Mouse (Mus musculus): ENCODE measurements around the gene Kif1c.

Kif1c gene

DNA sequence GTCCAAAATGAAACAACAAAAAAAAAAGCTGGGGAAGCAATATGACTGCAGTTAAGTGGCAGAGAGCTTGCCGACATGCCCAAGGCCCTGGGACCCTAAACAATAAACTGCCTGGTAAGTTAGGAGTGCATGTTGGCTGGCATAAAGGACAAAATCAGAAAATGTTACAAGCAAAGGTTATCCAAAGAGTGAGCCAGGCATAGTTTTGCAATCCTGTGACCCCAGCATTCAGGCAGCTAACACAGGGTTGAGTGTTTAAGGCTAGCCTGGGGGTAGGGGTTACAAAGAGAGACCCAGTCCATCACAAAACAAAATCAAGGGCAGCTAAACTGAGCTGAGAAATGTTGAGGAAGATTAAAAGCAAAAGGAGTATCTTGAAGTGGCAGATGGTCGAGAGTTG is 1.3 kb upstream of the Kif1c start:
- DNase-seq, result no peak

DNA sequence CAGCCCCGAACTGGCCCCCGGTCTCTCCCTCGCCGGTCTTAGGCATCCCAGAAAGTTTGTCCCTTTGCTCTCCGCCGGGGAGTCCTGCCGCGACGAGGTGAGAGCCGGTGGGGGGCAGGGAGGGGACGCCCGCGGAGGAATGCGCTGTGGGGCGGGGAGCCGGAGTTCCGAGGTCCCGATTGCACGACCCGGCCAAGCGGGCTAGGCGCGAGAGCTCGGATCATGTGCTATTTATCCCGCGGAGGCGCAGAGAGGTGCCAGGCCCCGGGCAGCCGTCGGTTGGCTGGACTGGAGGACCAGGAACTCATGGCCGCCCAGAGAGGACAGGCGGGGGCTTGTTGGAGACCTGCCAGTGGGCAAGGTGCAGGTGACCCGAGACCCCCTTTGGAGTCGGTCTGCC is 265 bp downstream of the Kif1c start:
- DNase-seq, result peak; percentile 70

DNA sequence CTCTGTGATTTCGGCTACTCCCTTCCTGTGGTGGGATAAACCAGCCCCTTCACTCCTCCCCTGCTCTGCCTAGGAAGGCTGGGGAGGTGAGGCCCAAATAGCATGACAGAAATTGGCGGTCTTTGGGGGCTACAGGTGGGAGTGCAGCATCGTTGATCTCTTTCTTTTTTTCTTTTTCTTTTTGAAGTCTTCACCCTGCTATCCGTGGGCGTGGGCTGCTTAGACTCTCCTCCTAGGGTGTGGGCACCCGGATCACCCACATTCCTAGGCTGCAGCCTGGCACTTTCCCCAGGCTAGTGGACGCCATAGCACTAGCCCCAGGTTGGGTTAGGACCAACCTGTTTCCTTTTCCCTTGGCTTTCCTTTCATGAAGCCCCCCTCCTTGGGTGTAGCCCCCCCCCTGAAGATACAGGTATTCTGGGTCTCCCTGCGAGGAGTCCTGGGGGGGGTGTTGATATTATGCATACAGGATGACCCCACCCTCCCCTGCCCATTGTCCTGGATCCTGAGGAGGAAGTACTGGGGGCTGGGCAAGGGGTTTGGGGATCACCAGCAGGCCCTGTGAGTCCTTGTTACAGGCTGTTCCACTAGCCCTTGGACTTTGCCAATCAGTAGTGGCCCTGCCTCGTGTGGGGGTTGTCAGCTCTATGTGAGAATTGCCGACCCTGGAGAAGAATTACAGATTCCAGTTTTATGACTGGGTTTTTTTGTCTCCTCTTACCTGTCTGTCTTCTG is 1.0 kb downstream of the Kif1c start:
- no peak for DNase-seq

DNA sequence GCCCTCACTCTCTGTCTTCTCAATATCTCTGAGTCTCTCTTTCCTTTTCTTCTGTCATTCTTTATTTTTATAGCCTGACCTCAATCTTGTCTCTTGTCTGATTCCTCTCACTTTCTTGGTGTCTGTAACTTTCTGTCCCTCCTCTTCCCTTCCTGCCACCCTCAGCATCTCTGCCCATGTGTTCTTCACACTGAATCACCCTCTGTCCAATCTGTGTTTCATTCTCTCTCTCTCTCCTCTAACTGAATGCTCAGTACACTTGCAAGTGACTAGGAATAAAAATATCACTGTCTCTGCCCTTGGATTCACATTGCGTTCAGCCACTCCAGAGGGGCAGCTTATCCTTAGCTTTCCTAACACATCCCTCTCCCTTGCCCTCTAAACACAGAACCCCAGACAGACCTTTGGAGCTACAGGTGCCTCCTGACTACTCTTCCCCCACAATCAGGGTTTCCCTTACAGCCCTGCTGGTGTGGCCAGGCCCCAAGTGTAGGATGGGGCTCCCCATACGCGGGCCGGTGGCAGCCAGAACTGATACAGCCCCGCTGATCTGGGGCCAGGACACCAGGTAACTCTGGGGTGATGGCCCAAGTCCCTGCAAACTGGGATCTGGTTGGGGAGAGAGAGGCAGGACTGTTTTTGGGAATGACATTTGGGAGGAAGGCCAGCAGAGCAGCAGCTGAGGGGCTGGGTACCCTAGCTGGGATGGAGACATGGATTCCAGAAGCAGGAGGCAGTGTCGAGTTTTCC is 1.8 kb downstream of the Kif1c start:
- DNase-seq, result no peak

DNA sequence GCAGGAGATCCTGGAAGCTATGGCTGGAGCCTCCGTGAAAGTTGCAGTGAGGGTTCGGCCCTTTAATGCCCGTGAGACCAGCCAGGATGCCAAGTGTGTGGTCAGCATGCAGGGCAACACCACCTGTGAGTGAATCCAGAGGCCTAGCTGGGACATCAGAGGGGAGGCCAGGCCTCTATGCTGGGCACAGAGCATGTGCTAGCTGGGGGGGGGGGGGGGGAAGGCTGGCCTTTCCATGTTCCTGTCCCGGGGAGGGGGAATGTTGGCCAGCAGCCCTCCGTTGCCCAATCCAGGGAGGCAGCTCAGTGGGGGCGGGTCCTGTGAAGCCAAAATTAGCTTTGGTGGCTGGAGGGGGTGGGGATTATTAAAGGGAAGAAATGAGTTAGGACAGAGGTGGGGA is 2.4 kb downstream of the Kif1c start:
- DNase-seq, result no peak

DNA sequence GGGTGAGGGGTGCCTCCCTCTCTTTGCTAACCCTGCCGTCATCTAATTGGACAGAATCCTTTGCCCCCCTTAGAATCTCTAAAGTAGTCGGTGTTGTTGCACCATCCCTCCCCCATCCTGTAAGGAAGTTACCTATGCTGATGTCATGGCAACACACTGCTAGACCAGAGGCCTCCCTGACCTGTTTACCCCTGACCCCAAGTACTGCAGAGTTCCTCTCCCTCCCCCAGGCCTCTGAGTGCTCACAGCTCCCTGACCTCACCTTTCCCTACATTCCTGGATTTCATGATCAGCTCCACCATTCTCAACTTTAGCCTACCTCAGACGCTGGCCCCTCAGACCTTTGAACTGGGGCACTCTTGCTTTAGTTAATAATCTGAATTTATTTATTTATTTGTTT is 5.8 kb downstream of the Kif1c start:
- no peak for DNase-seq

DNA sequence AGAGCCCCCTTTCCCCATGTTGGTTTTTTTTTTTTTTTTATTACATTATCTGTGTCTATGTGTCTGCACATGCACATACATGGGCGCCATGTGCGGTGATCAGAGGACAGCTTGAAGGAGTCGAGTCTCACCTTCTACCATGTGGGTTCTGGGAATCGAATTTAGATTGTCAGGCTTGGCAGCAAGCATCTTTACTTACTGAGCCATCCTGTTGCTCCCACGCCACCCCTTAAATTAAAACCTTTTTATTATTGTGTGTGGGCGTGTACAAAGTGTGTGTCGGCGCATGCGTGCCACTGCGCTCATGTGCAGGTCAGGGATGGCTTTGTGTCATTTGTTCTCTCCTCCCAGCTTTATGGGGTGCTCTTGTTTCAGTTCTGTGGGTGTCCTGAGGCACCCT is 10.7 kb downstream of the Kif1c start:
- no peak for DNase-seq

DNA sequence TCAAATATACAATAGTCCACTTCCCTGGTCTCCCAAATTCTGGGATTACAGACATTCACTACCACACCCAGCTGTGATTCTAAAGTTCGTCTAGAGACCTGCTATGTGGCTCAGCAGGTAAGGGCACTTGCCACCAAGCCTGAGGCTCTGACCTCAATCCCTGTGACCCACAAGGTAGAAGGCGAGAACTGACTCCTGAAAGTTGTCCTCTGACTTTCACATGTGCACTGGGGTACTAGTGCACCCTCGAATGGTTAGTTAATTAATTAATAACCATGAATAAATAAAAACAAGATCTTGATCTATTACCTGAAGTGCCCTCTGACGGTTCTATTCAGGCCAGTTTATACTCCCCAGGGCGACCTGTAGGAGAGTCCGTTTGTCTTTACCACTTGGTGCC is 12.9 kb downstream of the Kif1c start:
- no peak for DNase-seq

DNA sequence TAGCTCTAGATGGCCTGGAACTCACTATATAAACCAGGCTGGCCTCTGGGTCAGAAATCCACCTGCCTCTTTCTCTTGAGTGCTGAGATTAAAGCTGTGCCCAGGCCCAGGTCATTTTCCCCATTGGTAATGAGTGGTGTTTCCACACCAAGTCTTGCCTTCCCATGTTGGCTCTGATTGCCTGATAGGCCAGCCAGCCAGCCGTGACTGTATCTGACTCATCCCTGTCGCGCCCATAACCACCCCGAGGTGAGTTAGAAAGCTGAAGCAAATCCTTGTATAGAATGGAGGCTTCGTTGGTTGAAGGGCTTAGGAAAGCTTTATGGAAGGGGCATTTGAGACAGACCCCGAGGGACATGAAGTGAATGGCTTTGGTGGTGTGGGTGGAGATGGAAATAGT is 15.5 kb downstream of the Kif1c start:
- DNase-seq, result no peak

DNA sequence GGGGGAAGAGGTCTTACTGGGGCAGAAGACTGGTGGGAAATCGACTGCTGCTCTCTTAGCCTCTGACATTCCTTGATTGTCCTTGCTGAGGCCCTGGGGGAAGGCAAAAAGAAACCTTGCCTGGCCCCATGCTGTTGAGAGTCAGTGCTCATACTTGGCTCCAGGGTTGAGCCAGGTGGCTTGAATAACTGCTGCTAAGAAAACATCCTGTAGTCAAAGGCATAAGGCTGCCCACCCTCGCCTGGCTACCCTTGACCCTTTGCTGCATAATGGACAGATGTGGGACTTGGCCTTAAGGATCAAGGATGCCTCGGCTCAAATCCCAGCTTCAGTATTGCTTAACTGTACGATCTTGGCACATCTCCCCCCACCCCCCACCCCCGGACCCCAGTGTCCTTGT is 18.1 kb downstream of the Kif1c start:
- DNase-seq, result no peak

DNA sequence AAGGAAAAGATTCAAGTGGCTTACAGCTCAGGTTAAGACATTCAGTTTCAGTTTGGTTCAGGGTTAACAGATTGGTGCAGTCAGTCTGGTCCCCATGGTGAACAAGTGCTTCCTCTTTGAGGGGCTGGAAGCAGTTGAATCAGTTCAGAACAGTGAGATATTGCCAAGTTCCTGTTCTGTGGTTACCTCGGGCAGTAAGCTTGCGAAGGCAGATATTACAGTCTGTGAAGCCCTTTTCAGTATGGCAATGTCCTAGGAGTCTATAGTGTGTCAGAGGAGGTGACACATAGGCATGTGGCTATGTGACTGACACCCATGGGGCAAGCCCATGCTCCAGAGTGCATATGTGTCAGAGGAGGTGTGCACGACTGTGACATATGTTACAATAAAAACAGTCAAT is 20.2 kb downstream of the Kif1c start:
- no peak for DNase-seq

DNA sequence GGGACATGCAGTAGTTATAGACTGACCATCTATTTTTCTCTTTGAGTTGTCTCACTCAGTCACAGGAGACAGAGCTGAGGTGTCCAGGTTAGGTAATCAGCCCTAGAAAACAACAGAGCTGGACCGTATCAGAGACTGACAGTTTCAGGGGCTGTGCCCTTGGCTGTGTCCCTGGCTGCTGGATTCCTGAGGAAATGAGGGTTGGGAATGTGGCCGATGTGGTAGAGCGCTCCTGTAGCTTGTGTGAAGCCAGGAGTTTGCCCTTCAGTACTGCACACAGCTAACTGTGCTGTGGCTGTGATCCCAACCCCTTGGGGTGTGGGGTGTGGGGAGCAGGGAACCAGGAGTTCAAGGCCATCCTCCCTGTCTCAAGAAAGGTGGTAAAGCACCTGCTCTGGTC is 20.7 kb downstream of the Kif1c start:
- DNase-seq, result no peak

DNA sequence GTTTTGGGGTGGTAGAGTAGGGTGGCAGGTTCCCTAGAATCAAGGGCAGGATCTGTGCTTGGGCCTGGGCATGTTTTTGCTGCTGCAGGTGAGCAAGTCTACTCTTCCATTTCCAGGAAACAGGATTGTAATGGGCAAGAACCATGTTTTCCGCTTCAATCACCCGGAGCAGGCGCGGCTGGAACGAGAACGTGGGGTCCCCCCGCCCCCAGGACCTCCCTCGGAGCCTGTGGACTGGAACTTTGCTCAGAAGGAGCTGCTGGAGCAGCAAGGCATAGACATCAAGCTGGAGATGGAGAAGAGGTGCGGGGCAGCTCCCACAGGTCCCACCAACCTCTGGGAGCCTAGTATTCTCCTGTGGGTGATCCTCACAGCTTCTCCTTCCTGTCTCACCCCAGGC is 24.4 kb downstream of the Kif1c start:
- DNase-seq, result no peak

DNA sequence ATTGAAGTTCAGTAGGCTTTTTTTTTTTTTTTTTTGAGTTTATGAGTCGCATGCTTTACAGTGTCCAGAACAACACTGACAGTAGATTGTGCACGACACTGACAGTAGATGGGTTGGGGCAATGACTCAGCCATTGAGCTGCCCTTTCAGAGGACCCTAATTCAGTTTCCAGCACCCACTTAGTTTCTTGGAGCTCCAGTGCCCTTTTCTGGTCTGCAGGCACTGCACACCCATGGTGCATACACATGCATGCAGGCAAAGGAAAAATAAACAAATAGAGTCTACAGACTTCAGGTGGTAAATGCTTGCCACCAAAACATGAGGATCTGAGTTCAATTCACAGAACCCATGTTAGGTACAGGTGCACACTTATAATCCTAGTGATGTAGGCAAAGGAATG is 26.2 kb downstream of the Kif1c start:
- DNase-seq, result no peak

DNA sequence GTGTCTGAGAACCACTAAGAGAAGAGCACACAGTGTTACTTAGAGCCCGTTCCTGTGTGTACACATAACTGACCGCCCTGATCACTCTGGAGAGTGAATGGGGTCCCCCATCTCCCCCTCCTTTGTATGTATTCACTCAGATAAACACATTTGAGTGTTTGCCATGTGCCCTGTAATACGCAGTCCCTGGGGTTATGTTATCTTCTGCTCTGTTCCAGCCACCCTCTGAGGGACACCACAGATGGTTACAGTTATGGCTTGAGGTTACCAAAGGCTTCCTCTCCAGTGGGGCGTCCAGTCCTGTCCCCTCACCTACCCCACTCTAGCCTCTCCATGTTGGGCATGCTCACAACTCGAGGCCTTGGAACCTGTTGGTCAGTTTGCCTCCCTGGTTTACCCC is 27.0 kb downstream of the Kif1c start:
- no peak for DNase-seq

DNA sequence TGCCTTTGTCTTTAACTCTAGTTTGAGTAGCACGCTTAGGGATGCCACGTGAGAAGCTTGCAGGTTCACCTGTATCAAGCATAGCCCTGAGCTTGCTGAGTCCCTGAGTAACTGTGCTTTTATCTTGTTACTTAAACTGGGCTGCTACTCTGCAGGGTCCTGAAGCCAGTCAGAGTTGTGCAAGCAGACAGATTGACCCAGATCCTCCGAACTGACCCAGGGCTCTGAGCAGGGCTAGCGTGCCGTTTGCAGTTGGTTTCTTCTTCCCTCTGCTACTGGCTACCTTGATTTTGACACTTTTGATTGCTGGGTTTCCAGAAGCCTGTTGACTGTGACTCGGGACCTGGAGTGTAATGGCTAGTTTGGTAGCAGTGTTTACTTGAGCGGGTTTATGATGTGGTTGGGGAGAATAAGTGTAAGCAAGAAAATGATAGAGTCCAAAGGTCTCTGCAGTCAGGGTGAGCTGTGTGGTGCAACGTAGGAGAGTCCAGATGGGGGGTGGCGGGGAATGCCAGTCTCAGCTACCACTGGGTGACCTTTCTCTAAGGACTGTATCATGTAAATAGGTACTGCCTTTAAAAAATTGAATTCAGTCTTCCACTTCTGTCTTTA is 30.2 kb downstream of the Kif1c start:
- no peak for DNase-seq

DNA sequence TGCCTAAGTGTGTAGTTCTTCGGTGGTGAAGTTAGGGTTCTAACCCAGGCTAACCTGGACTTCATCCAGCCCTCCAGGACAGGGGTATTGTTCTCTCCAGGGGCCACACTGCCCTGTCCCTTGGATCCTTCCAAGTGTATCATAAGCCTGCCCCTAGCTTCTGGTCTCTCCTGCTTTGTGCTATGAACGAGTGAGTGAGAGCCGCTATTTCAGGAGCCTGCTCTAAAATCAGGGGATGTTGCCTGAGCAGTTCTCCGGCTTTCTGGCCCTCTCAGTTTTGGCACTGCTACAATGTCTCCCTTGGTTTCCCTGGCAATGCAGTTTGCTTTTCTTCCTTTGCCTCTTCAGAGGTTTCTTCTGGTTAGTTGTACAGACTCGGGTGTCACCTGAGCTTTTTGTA is 30.8 kb downstream of the Kif1c start:
- no peak for DNase-seq

DNA sequence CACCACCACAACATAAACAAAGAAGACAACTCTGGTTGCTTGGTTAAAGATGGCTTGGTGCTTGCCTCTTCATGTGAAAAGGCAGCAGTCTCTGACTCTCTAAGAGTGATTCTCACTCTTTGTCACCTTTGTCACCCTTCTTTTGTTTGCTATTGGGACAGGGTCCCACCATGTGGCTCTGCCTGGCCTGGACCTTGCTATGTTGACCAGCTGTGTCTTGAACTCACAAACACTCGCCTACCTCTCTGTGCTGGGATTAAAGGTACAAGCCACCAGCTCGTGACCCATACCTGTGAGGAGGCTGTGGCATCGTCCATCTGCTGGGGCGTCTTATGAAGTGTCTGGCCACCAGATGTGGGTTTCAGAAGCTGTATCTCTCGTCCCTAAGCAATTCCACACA is 32.9 kb downstream of the Kif1c start:
- DNase-seq, result no peak

DNA sequence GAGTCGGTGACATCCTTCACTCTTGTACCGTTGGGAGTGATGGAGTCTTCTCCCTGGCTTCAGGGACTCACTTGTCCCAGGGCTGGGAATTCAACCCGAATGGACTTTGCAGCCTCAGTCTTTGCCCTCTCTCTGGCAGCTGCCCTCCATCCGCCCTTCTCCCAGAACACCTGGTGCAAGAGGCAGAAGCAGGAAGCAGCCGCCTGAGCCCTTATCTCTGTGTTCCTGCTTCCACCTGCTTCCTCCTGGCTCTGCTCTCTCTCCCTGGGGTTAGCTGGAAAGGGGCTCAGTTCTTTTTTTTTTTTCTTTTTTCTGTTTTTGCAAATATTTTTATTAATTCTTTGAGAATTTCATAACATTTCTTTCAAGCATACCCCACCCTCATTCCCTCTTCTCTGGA is 37.4 kb downstream of the Kif1c start:
- DNase-seq, result no peak

DNA sequence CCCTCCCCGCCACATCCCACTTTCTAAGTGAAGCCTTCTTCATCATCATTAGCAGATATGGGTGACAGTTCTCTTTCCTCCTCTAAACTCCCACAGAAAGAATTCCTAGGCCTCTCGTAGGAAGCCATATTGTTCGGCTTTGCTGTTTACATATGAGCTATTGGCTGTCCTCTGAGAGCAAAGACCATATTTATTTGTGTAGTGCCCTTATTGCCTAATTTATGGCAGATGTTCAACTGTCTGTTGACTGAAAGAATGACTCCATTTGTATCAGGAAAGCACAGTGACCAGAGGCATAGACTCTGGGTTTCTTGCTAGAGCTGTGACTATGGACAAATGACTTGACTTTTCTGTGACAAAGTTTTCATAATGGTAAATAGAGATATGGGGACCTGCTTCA is 41.3 kb downstream of the Kif1c start:
- DNase-seq, result no peak

DNA sequence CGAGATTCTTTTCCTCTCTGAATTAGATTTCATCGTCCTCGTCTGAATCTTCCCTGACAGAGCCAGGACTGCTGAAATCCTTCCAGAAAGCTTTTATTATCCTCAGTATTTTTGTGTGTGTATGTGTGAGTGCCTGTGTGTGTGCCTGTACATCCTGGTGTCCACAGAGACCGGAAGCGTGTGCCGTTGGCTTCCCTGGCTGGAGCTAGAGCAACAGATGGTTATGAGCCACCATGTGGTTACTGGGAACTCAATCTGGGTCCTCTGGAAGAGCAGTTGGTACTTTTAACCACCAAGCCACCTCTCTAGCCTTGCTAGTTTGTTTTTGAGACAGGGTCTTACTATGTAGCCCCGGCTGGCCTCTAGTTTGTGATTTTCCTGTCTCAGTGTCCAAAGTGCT is 41.8 kb downstream of the Kif1c start:
- no peak for DNase-seq

DNA sequence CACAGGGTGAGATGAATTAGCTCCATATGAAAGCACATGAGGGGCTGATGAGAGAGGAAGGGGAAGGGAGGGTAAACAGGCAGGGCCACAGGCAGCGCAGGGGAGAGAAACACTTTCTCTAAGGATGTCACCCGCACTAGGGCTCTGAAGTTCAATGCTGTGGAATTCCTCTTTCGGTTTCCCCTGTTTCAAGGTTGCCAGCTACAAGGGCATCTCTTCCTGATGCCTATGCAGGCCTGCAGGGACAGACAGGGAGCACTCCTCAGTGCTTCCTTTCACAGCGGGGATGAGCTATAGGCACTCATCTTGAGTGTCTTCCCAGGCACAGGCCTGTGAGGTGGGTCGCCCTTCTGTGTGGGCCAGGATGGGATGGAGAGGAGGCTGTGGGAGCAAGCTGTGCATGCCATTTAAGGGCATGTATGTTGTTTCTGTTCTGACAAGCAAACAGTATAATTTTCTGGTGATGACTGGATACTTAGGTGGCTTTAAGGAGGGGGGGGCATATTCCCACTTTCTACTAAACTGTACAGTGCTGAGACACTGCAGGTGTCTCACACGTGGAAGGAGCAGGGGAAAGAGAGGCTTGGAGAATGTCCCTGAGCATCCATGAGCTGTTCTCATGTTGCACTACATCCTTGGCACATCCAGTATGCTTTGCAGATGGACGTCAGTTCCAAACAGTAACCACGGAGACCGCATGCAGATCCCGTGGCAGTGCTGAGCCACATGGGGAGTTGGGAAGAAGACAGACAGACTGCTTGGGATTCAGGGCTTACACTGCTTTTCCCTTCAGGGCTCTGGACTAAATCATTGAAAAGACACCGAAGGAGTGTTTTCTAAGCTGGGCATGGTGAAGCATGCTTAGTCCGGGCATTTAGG is 42.5 kb downstream of the Kif1c start:
- DNase-seq, result no peak

DNA sequence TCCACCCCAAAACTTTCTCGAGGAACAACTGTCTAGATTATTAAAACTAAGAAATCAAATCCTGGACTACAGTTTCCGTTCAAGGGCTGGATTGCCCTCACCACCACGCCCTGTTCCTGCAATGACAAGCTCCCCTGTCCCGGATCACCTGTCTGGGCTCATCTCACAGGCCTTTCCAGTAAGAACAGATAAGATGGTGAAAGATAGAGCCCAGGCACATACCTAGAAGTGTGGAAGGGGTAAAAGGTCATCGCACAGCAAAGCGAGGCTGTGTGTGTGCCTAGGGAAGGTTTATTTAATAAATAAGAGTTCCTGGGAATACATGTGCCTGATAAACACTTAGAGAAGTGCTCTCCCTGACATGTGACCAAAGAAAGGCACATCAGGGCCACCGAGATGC is 45.3 kb downstream of the Kif1c start:
- no peak for DNase-seq

All from thymus, postnatal 14 days (tissue).